Mouse (Mus musculus): ENCODE measurements around the gene Cep41.

Cep41 gene

DNA sequence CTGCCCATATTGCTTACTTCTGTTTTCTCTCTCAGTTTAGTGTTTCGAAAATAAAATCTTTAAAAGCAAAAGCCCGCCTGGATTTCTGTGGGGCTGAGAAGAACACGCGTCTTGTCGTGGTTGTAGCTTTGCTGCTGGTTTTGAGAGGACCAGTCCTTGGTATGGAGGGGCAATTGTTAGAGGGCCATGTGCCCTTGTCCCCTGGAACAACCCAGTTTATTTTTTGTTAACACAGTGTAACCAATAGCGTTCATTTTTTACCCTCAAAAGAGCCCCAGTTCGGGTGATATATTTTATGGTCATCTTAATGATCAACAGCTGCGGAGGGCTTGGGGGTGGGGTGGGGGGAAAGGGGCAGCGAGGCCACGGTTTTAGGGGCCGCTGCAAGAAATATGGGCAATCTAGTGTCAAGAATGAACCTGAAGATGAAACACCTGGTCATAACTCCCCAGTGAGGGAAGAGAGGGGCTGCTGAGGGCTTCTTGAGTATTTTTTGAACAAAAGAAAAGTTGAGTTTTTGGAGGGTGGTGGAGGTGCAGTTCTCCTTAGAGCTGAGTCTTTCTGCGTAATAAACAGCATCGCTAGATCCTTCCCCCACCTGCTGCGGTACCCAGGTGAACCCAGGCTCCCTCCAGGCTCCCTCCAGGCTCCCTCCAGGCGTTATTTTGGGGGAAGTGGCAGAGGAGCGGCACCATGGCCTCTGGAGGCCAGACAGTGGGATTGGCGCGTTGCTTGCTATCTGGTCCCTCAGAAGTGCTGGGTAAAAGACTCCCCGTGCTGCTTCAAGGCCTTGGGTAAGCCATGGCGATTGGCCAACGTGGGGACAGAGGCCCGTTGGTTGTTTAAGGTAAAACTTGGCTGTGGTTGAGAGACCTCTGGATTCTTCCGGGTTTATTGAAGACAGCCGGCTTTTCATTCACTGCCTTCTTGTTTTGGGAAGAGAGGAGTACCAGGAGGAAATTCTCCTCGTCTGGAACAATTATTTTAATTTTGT, 17.1 kb upstream of the Cep41 start:
- DNase-seq, result no peak

DNA sequence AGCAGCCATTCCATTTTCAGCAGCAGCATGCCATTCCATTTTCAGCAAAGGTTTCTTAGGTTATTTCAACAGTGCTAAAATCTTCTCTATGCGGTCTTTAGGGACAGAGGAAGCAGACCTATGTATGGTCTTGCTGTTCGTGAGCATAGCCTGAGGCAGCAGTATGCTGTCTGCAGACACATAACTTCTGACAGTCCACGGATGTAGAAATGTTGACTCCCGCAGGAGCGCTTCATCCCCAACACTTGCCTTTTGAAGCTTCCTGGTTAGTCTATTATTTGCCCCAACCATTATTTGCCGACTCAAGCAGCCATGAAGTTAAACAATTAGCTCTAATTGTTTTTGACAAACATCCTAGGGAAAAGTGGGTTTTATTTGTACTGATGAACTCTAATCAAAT, 15.6 kb upstream of the Cep41 start:
- no peak for DNase-seq

DNA sequence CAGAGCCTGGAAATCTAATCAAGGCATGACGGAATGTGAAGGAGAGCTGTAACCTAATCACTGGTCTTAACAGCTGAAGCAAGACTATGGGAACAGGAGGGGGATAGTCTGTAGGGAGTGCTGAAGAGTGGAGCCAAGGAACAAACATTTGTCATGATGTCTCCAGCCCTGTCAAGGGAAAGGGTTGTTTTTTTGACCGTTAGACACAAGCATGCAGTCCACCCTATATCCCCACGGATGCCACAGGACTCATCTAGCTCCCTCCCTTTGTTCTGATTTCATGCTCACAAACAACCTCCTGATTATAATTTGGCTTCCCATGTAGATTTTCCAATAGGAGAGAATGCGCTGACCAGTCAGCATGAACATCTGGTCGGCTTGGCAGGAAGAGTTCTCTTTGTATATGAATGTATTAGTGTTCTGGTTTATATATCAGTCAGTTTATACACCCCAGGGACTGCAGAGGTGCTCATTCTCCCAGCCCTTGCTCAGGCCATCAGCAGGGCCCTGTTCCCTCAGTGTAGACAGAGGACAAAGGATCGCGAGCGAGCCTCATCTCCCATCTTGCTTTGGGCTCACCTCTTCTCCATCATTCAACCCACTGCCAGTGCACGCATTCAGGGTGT, 10.5 kb upstream of the Cep41 start:
- no peak for DNase-seq

DNA sequence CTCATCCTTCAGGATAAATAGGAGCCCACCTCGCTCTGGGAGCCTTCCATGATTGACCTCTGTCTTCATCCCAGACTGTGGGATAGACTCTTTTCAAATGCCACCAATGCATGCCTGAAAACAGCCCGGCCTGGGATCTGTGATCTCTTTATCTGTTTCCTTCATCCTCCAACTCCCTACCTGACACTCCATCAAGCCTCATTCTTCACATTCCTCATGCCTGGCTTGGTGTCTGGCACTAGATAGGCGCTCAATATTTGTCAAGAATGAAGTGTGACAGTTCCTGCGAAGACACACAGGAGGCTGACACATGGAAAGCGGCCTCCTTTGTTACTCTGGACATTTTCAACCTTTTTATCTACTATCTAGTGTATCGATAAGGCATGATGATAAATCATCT, 9.9 kb upstream of the Cep41 start:
- DNase-seq, result no peak

DNA sequence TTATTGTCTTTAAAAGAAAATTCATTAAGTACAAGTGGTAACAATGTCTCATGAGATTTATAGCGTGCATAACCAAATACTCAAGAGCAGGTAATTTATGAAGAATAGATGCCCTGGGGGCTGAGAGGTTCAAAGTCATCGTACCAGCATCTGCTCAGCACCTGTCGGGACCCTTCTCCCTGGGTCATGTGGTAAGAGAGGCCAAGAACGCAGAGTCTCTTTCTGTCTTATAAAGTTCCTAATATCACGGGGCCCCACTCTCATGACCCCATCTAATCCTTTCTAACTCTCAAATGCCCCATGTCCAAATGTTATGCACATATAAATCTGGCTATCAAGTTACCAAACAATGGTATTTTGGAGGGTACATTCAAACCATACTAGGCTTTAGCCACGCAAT, 9.3 kb upstream of the Cep41 start:
- DNase-seq, result no peak

DNA sequence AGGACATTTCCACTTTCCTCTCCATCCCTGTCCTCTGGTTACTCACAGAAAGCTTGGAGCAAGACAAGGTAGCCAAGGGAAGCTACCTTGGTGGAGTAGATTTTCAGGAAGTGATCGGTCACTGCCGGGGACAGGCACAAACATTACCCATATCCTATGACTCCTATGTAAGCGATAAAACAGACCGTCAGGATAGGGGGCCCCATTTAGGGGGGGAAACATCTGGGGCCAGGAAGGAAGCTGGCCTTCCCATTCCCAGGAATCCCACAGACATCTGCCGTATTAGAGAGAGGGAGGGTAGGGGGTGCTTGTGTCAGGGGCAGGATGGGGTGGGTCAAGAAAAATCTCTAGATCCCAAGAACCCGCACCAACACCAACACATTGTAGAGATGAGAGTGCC, 6.6 kb upstream of the Cep41 start:
- DNase-seq, result no peak

DNA sequence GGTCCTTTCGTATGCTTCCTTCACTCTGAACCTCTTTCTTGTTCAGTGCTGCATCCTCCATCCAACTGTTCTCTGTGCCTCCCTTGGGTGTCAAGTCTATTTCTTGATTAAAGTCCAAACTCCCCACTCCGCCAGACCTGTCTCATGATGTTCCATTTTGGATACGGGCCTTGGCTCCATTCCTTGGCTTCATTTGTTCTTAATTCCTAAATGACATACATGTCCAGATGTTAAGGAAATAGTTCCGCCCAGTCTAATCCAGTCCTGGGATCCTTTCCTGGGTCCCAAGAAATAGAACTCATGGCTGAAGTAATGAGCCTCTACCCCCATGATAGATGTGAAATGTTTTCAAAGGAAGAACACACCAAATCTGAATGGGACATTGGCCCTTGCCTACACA, 4.5 kb upstream of the Cep41 start:
- DNase-seq, result no peak

DNA sequence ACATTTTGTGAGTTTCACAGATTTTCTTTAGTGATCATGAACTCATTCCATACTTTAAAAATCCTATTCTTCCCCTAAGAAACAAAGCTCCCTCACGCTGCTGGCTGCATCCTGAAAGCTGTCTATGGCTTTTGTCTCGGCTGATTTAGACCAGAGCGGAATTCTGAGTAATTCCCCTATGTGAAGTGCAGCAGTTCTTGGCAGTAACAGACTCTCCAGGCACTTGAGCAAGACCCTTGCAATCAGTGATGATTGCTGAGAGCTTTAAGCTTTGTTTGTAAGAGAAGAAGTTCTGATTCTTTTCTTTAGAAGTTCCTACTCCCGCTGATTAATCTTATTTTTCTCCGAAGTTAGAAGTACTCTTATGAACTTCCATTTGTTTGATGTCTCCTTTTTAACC, 3.9 kb upstream of the Cep41 start:
- no peak for DNase-seq

DNA sequence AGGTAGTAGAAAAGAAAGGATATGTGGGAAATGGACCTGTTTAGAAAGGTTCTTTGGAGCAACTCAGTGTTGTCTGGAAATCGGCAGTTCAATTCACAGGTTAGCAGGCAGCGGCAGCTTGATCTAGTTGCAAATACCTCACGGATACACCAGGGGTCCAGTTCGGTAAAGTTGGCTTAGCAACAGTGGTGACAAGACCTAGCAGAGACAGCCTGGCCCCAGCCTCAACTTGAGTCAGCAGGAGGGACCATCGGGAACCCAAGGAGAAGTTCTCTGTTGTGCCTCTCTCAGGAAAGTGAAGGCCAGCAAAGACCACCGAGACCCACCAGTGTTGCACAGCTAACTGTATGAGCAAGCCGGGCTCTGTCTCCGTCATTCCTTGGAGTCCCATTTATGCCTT, 1.6 kb upstream of the Cep41 start:
- no peak for DNase-seq

DNA sequence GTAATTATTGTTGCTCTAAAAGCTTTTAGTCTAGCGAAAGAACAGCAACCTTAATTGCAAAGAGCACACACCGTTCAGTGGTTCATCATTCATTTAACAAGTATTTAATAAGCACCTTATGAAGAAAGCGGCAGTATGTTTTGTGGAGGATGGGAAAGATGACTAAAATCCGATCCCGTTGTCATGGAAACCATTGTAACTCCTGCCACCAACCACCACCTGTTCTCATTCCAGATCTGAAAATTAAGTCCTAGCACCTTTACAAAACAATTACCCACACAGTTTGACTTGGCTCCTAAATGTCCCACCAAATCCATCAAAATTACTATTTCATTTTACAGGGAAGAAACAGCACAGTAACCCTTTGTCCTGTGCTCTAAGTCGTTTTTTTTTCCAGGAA, 660 bp upstream of the Cep41 start:
- no peak for DNase-seq

DNA sequence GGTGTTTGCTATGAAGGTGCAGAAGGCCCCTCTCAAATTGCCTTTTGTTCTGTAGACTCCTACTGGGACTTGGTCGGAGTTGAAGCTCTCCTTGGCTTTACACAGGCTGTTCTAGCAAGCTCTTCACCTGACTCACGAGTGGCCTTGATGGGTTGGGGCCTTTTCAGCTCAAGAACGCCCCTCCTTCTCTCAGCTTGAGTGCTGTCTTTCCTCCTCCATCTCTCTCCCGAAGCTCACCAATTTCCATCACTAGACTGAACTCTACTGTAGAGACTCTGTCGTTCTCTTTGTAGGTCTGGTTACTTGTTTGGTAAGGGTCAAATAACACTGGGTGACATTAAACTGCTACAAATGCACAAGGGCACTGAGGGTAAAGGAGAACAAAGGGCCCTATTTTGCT, 723 bp downstream of the Cep41 start:
- DNase-seq, result no peak

DNA sequence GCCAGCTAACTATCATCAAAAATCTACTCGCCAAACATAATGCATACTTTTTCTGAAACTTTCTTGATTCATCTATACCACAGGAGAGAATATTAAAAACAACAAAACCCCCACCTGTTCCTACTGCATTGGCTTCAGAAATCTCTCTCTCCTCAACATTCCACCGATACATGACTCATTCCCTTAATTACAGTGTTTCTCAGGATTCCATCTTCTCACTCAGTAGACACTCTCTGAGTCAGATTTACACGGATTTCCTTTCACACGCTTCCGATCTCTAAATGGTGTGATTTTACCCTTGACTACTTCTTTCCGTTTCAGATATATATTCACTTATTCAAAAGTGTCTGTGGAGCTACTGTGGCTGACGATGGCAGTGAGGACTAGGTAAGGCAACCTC, 6.4 kb downstream of the Cep41 start:
- no peak for DNase-seq

DNA sequence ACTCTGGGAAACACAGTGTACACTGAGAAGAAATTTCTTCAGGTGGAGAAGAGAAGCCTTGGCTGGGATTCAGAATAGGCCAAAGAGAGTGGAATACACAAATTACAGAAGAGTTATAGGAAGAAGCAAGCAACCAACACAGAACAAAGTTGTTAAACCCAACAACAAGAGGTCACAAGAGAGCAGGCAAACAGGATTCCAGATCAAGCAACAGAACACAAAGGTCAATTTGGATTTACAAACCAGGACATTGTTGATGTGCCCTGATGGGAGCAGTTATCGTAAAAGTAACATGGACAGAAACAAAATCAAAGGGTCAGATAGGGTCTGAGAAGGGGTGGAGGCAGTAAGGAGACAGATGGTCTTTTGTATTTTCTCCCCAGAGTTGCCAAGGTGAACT, 9.0 kb downstream of the Cep41 start:
- DNase-seq, result no peak

DNA sequence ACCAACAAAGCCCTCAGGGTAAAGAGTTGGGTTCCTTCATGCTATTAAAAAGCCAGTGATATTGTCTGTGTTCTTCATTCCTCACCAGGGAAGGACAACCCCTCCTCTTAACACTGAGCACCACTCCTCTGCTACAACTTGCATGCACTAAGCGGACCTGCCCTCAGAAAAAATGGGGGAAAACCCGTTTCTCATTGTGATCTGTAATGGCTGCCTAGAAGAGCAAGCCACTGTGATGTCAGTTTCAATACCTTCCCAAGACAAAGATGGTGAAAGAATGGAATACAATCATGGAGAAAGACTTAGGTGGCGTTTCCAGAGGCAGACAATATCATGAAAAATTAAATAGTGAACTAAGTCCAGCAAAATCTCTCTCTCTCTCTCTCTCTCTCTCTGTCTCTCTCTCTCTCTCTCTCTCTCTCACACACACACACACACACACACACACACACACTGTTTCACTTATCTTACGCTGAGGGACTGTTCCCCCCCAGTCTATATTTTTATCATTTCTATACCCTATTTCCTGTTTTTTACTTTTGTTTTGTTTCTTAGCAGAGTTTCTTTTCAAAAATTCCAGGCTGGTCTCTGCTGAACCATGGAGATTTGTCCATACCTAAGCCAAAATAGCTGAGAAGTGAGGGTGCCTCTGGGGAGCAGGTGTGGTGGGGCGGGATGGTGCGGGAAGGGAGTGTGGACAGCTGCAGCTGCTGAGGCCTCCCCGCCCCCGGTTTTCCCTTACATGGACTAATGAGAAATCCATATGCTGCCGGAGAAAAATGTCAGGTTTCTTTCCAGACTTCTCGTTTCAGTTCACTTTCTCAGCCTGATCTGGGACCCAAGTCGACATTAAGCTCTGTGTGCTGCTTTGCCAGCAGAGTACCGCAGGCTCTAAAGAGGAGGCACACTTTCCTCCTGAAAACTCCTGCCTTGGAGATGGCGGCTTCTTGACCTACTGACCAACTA, 11.3 kb downstream of the Cep41 start:
- DNase-seq, result no peak

DNA sequence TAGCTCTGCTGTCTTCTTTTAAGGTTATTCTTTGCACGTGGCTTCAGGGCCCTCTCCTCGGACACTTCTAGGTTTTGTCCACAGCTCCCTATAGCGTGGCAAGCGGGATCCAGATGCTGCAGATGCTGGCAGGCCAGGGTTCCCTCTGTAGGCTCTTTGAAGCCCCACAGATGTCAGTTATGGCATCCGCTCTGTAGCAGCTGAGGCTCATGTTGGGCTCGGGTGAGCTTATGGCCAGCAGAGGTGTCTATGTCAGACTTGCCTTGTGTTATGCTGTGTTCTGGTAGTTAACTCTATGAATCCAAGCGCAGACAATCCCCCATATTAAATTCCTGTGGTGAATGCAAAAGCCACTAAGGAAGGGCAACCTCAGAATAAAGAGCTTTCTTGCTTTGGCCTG, 13.1 kb downstream of the Cep41 start:
- no peak for DNase-seq

DNA sequence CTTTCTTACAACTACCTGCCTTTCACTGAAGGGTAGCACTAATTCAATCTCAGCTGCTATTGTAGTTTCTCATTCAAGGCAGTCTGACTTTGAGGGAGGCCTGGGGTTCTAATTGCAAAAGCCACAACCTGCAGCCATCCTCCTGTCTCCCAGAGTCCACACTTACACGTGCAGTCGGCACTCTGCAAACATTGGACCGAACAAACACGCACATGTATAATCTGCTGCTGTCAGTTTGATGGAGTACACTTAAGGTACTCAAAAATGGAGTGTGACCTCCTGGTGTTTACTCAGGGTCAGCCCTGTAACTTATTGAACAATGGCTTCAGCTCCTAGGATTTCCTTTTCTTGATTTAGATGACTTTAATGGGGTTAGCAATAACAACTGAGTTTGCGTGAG, 14.0 kb downstream of the Cep41 start:
- no peak for DNase-seq

DNA sequence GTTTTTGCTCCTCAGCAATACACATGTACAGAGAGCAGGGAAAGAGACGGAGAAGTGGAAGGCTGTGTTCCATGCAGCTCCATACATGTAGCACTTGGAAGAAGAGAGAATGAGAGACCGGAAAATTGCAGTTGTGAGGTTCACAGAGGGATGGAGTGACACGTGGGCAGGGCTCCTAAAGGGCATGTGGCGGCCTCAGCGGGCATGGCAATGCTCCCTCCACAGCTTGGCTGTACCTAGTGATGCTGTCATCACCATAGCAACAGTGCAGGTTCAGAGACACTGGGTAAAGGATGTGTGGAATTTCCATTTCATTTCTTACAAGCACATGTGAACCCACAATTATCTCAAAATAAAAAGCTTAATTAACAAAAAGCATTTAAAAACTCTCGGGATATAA, 15.1 kb downstream of the Cep41 start:
- no peak for DNase-seq

DNA sequence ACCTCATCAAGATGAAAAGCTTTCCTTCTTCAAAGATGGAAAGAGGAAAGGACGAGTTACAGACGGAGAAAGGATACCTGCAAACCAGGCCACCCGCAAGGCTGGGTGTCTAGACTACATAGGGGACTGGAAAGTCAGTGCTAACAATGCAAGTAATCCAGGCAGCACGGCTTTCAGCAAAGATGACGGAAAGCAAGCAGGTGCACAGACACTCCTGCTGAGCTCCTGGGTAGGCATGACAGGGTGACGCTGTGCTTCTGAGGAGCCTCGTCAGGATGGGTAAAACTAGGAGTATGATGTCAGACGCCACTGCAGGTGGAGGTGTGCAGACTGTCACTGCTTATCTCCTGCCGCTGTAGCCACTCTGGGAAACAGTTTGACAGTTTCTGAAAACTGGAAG, 16.0 kb downstream of the Cep41 start:
- DNase-seq, result no peak

DNA sequence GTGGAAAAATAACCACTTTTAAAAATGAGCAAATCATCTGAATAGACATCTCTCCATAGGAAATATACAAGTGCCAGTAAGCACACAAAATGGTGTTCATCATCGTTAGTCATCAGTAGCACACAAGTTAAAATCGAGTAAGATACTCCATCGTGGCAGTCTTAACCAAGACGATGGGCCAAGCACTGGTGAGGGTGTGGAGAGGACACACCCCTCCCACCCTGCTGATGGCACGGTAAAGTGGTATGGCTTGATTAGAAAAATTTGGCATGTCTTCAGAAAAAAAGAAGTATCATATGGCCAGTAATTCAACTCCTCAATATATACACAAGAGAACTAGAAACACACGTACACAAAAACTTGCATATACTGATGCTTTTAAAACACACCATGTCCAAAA, 17.0 kb downstream of the Cep41 start:
- DNase-seq, result no peak

DNA sequence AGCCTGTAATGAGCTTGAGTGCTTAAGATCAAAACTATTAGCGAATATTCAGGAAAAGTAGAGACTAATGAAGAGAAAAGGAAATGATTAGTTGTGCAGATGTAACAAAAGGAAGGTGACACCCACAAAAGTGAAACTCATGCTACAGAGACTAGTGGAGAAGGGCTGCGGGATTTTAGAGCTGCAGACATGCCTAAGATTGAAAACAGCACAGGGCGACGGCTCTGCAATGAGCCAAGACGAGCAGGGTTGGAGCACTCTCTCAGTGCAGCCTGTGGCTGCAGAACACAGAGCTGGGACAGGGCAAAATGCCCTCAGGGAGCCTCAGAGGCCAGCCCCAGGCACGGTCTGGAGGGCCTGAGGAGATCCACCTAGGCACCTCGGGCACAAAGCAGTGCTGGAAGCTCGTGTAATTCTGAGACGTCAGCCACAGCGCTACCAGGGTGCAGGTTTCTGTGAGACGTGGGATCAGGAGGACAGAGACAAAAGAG, 18.2 kb downstream of the Cep41 start:
- DNase-seq, result no peak

DNA sequence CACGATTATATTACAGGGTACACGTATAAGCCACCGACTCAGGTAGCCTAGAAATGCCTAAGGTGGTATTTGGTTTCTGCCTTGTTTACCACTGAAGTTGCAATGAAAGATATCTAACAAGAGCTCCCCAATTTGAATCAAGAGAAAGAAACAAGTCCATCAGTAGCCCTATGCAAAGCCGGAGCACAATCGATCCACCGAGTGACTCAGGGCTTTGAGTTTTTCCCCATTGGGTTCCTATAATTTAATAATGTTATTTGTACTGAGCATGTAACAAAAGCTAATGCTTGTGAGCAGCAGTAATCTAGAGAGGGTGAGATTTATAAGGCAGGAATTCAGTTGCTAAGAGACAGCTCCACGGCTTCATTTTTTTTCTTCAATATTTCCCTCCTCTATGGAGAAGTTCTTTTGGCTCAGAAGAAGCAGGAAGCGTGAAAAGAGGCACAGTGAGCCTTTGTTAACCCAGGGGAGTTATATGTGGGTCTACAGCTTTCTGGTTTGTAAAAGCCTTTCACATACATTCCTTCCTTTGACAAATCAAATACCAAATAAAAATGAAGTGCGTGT, 18.8 kb downstream of the Cep41 start:
- DNase-seq, result no peak

DNA sequence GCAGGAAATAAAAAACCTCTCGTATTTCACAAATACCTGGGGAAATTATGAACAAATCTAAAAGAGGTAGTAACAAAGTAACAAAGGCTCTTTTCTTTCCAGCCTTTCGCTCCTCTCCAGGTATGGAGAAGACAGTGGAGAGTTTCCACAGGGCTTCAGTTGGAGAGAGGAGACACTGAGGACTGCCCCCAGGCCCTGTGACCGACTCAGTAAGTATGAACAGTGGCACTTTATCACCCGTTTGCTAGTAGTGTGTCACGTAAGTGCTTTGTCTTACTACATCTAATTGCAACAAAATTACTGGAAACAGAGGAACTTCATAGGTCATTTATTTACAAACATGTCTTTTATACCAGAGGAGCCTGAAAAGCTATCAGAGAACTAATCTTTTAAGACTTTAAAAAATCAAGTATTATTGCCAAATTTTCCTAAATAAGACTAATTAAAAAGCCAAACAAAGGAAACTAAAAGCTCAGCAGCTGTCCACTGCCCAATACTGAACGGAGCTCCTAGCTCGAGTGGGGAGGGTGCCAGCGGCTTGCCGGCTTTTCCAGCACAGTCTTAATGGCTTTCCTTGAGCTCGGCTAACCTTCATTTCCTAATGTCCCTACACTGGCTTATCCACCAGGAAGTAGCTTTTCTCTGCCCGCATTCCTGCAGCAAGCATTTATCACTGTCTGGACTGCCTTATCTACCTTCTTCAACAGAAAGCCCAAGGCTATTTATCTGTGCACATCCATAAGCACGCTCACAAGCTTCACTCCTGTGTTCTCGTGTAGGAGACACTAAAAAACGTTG, 19.6 kb downstream of the Cep41 start:
- DNase-seq, result no peak
